Mouse (Mus musculus): ENCODE measurements around the gene Cfap57. TPM values are rescaled to one million over a fixed set of nuclear protein-coding genes. Genes with fewer than 3 reads are reported as not detected.

The Cfap57 gene
- polyA plus RNA-seq (2015; fragmentation: Nextera tagmentation; extraction: Ambion mirVana) = 1.3 and 2.3 TPM in 2 replicates

GRCm38 (mm10) chr4:118620279-118620966 lies at the start of gene Cfap57, which contains the start of gene Ebna1bp2:
Gene Cfap57, minus strand, starts transcription at chr4:118620777.
Gene Ebna1bp2, plus strand, starts transcription at chr4:118620799.
- ATAC-seq (ENCODE audit: low FRiP score) = peak; percentile 95
- H3K9ac ChIP-seq = peak within 1 kb of the TSS; percentile 79
- peaks cover 11% of the 10 kb centered on the region for H3K4me1 ChIP-seq (replicated peaks)
- WGBS = under 1% methylated on average over 35 of the region's 41 CpGs
- peak within 1 kb of the TSS; percentile 64 for H3K4me3 ChIP-seq
- peaks cover 7% of the 10 kb centered on the region; the same call in 1 of the 2 replicates for H3K9me3 ChIP-seq
- H3K36me3 ChIP-seq = peaks cover 28% of the 10 kb centered on the region
- H3K4me2 ChIP-seq = peak within 1 kb of the TSS; percentile 78
- peak within 1 kb of the TSS; percentile 40; the same call in 1 of the 2 replicates for H3K27ac ChIP-seq
- no peaks in the 10 kb centered on the region for H3K27me3 ChIP-seq

- ATAC-seq (ENCODE audit: low FRiP score) = no peak
- H3K4me3 ChIP-seq = no peak within 1 kb of the TSS
- H3K27ac ChIP-seq = no peak within 1 kb of the TSS
- H3K36me3 ChIP-seq = no peaks in the 10 kb centered on the region
- H3K9ac ChIP-seq = no peak within 1 kb of the TSS
- H3K4me1 ChIP-seq (replicated peaks) = no peaks in the 10 kb centered on the region
- H3K27me3 ChIP-seq = no peaks in the 10 kb centered on the region
- no peak within 1 kb of the TSS for H3K4me2 ChIP-seq
- no peaks in the 10 kb centered on the region for H3K9me3 ChIP-seq
Observed at GRCm38 (mm10) chr4:118658652-118659051, 38.1 kb upstream of the Cfap57 start, which contains the start of gene Olfr62. Gene Olfr62, plus strand, starts transcription at chr4:118658952.

GRCm38 (mm10) chr4:118645234-118645633 lies 24.7 kb upstream of the Cfap57 start:
- H3K4me2 ChIP-seq = no peak overlapping the region
- H3K9ac ChIP-seq = no peak overlapping the region
- H3K4me1 ChIP-seq (replicated peaks) = peaks cover 10% of the 10 kb centered on the region
- ATAC-seq (ENCODE audit: low FRiP score) = no peak
- no peak overlapping the region for H3K4me3 ChIP-seq
- no peaks in the 10 kb centered on the region for H3K27me3 ChIP-seq
- no peaks in the 10 kb centered on the region for H3K9me3 ChIP-seq
- H3K36me3 ChIP-seq = no peaks in the 10 kb centered on the region
- 13% methylated on average over 2 of the region's 2 CpGs for WGBS
- no peak overlapping the region for H3K27ac ChIP-seq

- 51% methylated on average over 20 of the region's 20 CpGs for WGBS
- no peak overlapping the region; the same call in 1 of the 2 replicates for H3K9ac ChIP-seq
- H3K9me3 ChIP-seq = no peaks in the 10 kb centered on the region
- H3K27ac ChIP-seq = no peak overlapping the region
- H3K4me3 ChIP-seq = no peak overlapping the region
- H3K4me1 ChIP-seq (replicated peaks) = peaks cover 10% of the 10 kb centered on the region
- no peak overlapping the region for H3K4me2 ChIP-seq
- H3K36me3 ChIP-seq = no peaks in the 10 kb centered on the region
- ATAC-seq (ENCODE audit: low FRiP score) = peak; percentile 63; the same call in 1 of the 2 replicates
- H3K27me3 ChIP-seq = no peaks in the 10 kb centered on the region
Observed at GRCm38 (mm10) chr4:118642346-118643190, 22.0 kb upstream of the Cfap57 start.

- Histone ChIP-seq H3K27me3 (no peaks in the 10 kb centered on the region), H3K4me3 (no peak overlapping the region), H3K27ac (no peak overlapping the region), H3K9ac (no peak overlapping the region), H3K36me3 (peaks cover 74% of the 10 kb centered on the region), H3K9me3 (no peaks in the 10 kb centered on the region), H3K4me1 (replicated peaks) (no peaks in the 10 kb centered on the region), H3K4me2 (no peak overlapping the region)
- 77% methylated on average over 5 of the region's 5 CpGs for WGBS
- ATAC-seq (ENCODE audit: low FRiP score) = no peak
Observed at GRCm38 (mm10) chr4:118630261-118630660, 9.7 kb upstream of the Cfap57 start.

GRCm38 (mm10) chr4:118621781-118622180 lies 1.2 kb upstream of the Cfap57 start:
- peak overlapping the region; percentile 78 for H3K4me2 ChIP-seq
- peak overlapping the region; percentile 64 for H3K4me3 ChIP-seq
- peaks cover 7% of the 10 kb centered on the region; the same call in 1 of the 2 replicates for H3K9me3 ChIP-seq
- H3K4me1 ChIP-seq (replicated peaks) = peaks cover 11% of the 10 kb centered on the region
- H3K9ac ChIP-seq = peak overlapping the region; percentile 79; the same call in 1 of the 2 replicates
- 92% methylated on average over 9 of the region's 9 CpGs for WGBS
- no peak for ATAC-seq (ENCODE audit: low FRiP score)
- no peaks in the 10 kb centered on the region for H3K27me3 ChIP-seq
- peaks cover 41% of the 10 kb centered on the region for H3K36me3 ChIP-seq
- H3K27ac ChIP-seq = no peak overlapping the region

- WGBS = under 1% methylated on average over 23 of the region's 23 CpGs
- peak overlapping the region; percentile 64 for H3K4me3 ChIP-seq
- H3K4me2 ChIP-seq = peak overlapping the region; percentile 78
- H3K4me1 ChIP-seq (replicated peaks) = peaks cover 11% of the 10 kb centered on the region
- no peak; the same call in none of the 2 replicates for ATAC-seq (ENCODE audit: low FRiP score)
- peak overlapping the region; percentile 79 for H3K9ac ChIP-seq
- peak overlapping the region; percentile 40; the same call in 1 of the 2 replicates for H3K27ac ChIP-seq
- peaks cover 33% of the 10 kb centered on the region for H3K36me3 ChIP-seq
- peaks cover 7% of the 10 kb centered on the region; the same call in 1 of the 2 replicates for H3K9me3 ChIP-seq
- H3K27me3 ChIP-seq = no peaks in the 10 kb centered on the region
Observed at GRCm38 (mm10) chr4:118620967-118621320, 367 bp upstream of the Cfap57 start.

GRCm38 (mm10) chr4:118615412-118615811 lies 5.2 kb downstream of the Cfap57 start:
- Histone ChIP-seq H3K9me3 (peaks cover 7% of the 10 kb centered on the region; the same call in 1 of the 2 replicates), H3K9ac (no peak overlapping the region), H3K36me3 (no peaks in the 10 kb centered on the region), H3K4me1 (replicated peaks) (no peaks in the 10 kb centered on the region), H3K4me2 (no peak overlapping the region), H3K27ac (no peak overlapping the region), H3K4me3 (no peak overlapping the region), H3K27me3 (0 out of 2 replicates have a peak, but pooled peaks cover under 1% of the 10 kb centered on the region)
- no peak for ATAC-seq (ENCODE audit: low FRiP score)
- WGBS = 82% methylated on average over 11 of the region's 11 CpGs

GRCm38 (mm10) chr4:118612619-118613018 lies 8.0 kb downstream of the Cfap57 start:
- Histone ChIP-seq H3K4me3 (no peak overlapping the region), H3K4me1 (replicated peaks) (no peaks in the 10 kb centered on the region), H3K4me2 (no peak overlapping the region), H3K27ac (no peak overlapping the region), H3K9me3 (peaks cover 3% of the 10 kb centered on the region; the same call in 1 of the 2 replicates), H3K9ac (no peak overlapping the region), H3K36me3 (no peaks in the 10 kb centered on the region), H3K27me3 (peaks cover 18% of the 10 kb centered on the region; the same call in 1 of the 2 replicates)
- 21% methylated on average over 11 of the region's 11 CpGs for WGBS
- ATAC-seq (ENCODE audit: low FRiP score) = no peak

GRCm38 (mm10) chr4:118609836-118610235 lies 10.7 kb downstream of the Cfap57 start:
- Histone ChIP-seq H3K36me3 (no peaks in the 10 kb centered on the region), H3K9me3 (no peaks in the 10 kb centered on the region; the same call in 1 of the 2 replicates)
- no peak for ATAC-seq (ENCODE audit: low FRiP score)

GRCm38 (mm10) chr4:118604065-118604464 lies 16.5 kb downstream of the Cfap57 start:
- WGBS = 73% methylated on average over 4 of the region's 4 CpGs
- Histone ChIP-seq H3K4me3 (no peak overlapping the region), H3K36me3 (no peaks in the 10 kb centered on the region), H3K4me2 (no peak overlapping the region), H3K9ac (no peak overlapping the region), H3K4me1 (replicated peaks) (no peaks in the 10 kb centered on the region), H3K27ac (no peak overlapping the region), H3K27me3 (0 out of 2 replicates have a peak, but pooled peaks cover 4% of the 10 kb centered on the region), H3K9me3 (no peaks in the 10 kb centered on the region)
- no peak for ATAC-seq (ENCODE audit: low FRiP score)

More at GRCm38 (mm10) chr4:118609836-118610235, 10.7 kb downstream of the Cfap57 start:
- Histone ChIP-seq H3K4me1 (replicated peaks) (no peaks in the 10 kb centered on the region), H3K9ac (no peak overlapping the region), H3K4me3 (no peak overlapping the region), H3K4me2 (no peak overlapping the region), H3K27me3 (peaks cover 18% of the 10 kb centered on the region; the same call in 1 of the 2 replicates), H3K27ac (no peak overlapping the region)
- whole genome bisulfite sequencing = 79% methylated on average over 3 of the region's 3 CpGs

GRCm38 (mm10) chr4:118589733-118590130 lies 30.8 kb downstream of the Cfap57 start:
- peak overlapping the region; percentile 32 for H3K4me2 ChIP-seq
- H3K9ac ChIP-seq = peak overlapping the region; percentile 35; the same call in 1 of the 2 replicates
- peak; percentile 55; the same call in 1 of the 2 replicates for ATAC-seq (ENCODE audit: low FRiP score)
- H3K36me3 ChIP-seq = no peaks in the 10 kb centered on the region
- H3K27me3 ChIP-seq = no peaks in the 10 kb centered on the region
- H3K27ac ChIP-seq = peak overlapping the region; percentile 73
- peak overlapping the region; percentile 5; the same call in 1 of the 2 replicates for H3K4me3 ChIP-seq
- peaks cover 19% of the 10 kb centered on the region for H3K4me1 ChIP-seq (replicated peaks)
- no peaks in the 10 kb centered on the region for H3K9me3 ChIP-seq
- WGBS = 5% methylated on average over 7 of the region's 7 CpGs
